Mouse (Mus musculus): ENCODE measurements at regions not wholly inside any gene's neighbourhood (a gene's known extent, or its start where the extent isn't known, plus 50 kb on each side); places are given as distances from the start of the nearest gene placed in this dataset.

DNA sequence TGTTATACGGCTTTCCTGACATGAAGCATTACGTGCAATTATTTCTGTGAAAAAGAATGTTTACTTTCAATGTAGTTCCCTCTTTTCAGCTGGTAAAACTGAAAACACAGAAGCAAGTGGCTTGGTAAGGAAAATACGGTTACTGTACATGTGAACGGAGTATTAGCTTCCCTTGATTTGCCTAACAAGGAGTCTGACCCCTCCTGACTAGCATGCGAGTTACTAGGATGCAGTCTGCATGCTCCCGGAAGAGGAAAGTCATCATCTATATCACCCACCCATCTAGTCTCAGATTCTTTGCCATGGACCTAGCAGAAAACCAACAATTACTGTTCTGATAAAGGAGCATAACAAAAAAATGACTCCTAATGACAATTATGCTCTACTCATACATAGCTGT lies 611.5 kb downstream of the Slc22a22 start:
- no peak for TF ChIP-seq MAFK (IDR thresholded peaks at IDR 0.05; ENCODE audit: insufficient read depth, low read depth, low read length)
- no peak for TF ChIP-seq ZNF384 (IDR thresholded peaks at IDR 0.05; ENCODE audit: low read depth, low read length)

All from ES-E14 (cell line).